Mouse (Mus musculus) thymus, postnatal 0 days (tissue): ENCODE data around the gene Mafb. TPM values are rescaled to one million over a fixed set of nuclear protein-coding genes. Genes with fewer than 3 reads are reported as not detected.
A peak's percentile ranks its signal among the peaks of the same experiment; 100 is the strongest.

ENCODE experiments used
- DNase-seq: peaks from one replicate; pipeline ENCODE4 v3.0.0-alpha.2; 2015; ENCODE audit warnings: low spot score
- polyA plus RNA-seq: library from polyadenylated mRNA; unstranded; fragments of >200 nt; fragmentation: Nextera tagmentation; extraction: Ambion mirVana; gene quantifications from 2 replicates; pipeline ENCODE4 v1.2.1, GENCODE M21; 2015

The Mafb gene
- polyA plus RNA-seq, 1 experiment from 2014 or later, result 10.7 TPM

DNA sequence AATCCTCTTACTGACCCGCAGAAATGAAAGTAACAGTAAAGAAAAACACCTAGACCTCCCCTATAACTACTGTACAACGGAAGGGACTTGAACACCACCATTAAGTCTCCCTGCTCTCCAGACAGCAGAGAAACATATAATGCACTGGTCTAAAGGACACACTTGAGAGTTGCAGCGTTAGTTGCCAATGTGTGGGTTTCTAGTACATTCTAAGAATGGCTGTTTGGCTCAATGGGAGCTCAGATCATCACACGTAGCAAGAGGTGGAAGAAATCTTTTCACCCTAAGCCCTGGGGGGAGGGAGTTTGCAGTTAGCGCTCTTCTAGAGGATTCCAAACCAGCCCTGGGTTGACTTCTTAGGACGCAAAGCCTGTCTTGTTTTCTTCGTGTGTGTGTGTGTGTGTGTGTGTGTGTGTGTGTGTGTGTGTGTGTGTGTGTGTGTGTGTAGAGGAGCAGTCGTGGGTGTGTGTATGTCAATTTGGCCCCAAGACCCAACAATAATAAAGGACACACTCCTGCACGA lies 2.7 kb downstream of the Mafb start:
- no peak for DNase-seq

DNA sequence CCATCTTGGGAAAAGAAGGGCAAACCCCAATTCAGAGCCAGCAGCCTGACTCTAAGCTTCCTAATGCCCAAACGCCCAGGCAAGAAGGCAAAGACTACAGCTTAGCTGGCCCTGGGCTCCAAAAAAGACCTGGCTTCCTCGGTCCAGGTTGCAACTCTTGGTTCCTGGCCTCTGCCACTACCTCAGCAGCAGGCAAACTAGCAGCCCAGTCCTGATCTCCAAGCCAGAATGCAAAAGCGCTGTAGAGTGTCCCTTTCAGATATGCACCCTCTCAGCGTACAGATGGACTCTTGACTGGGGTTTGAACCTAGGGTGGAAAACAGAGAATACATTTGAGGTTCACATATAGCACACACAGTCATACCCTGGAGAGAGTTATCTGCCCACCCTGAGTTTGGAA lies 3.7 kb downstream of the Mafb start:
- no peak for DNase-seq

DNA sequence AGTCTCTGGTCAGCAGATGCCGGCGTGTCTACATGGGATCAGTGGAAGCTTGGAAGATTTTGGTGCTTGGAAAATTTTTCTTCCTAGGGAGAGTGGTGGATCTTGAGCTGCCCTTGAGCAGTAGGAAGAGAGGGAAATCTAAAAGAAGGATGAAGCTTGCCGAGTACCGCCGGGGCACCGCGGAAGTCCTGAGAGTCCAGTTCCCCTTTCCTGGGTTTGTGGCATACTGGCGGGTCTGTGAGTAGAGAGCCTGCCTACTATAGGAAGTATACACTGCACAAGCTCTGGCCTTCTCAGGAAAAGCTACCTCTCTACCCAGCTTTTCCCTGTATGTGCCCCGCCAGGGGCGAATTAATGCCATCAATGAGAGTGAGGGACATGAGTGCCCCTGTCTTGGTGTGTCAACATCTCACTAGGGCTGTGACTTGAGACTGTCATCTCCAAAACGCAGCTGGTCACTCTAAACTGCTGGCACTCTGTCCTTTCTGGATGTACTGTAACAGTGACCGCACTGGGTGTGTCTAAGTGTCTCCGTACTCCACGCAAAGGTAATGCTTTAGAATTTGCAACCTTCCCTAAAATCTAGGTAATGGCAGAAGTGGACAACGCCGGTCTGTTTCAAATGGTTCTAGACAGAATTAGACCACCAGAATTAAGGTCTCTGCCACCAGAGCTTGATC lies 5.3 kb downstream of the Mafb start:
- DNase-seq, result no peak

DNA sequence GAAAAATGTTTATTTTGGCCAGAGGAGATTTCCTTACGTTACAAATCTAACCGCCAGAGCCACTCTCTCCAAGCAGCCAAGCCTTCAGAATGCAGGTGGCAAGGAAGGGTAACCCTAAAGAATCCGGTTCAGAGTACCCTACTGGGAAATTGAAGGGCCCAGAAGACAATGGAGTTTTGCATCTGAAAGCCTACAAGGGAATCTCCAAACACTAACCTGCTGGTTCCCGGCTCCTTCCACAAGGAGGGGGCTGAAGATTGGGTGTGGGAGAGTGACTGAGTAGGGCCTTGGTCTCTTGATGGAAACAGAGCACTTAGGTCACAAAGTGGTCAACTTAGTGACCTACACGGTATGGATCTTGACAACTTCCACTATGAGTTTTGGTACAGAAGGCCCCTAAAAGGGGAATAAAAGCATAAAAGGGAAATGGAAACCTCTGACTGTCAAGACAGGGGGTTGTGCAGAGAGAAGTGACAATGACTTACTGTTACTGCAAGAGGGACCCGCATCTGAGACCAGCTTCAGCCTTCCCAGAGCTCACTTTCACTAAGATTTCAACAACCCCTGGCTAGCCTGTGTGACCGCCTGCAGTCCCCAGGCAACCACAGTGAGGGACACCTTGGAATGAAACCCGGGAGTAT lies 6.5 kb downstream of the Mafb start:
- DNase-seq, result no peak

DNA sequence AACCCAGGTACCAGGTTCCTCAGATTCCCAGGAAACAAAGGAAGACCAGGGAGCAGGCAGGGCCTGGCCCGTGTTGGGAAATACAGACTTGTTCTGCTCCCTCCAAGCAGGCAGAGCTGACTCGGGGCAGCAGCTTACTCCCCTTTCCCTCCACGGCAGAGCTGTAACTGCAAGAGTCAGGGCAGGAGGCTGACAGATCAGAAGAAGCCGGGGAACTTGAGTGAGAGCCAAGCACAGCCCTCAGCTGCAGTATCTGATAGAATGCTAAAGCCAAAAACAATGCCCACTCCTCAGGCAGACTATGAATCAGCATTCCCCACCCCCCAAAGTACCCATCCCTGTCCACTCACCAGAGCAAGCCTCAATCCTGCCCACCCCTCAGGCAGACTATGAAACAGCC lies 8.0 kb downstream of the Mafb start:
- no peak for DNase-seq

DNA sequence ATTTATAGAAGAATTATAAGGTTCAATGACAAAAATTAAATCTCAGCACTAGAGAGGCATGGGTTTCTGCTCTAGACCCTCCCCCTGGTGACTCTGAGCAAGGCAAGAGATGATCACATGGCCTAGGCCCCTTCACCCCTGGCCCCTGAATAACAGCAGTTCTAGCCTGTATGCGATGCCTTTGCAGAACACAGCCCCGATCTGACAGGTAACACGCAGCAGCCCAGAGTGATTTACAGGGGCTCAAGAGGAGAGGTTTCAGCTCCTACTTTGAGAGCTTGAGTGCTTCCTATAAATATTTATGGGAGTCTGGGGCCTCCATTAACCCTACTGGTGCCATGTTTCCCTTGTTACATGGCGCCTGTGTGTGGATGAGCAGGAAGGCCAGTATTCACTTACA lies 9.4 kb downstream of the Mafb start:
- no peak for DNase-seq

DNA sequence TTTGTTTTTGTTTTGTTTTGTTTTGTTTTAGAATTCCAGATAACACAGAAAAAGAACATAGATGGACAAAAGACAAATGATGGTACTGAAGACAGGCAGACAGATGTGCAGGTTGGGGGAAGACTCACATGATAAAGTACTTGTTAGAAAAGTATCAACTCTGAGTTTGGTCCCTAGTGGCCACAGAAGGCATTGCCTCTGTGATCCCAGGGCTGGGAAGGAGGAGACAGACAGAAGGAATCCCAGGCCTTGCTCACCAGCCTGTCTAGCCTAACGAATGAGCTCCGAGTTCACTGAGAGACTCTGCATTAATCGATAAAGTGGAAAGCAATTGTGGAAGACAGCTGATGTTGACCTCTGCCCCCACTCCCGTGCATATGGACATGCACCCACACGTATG lies 10.7 kb downstream of the Mafb start:
- peak; percentile 30 for DNase-seq

DNA sequence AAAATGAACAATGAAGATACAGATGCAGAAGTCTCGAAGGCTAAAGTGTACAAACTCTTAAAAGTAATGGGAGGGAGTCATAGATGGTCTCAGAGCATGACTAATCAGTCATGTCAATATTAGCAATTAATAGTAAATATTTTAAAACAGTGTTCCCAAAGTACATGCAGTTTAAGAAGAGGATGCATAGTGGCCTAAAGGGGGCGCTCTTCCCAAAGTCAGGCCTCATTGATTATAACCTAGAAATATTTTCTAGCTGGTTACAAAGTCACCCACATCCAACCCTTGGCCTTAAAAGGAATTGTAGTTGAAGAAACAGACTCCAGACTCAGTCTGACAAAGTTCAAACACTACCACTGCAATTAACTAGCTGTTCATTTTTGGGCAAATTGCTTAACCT lies 12.5 kb downstream of the Mafb start:
- DNase-seq, result no peak

DNA sequence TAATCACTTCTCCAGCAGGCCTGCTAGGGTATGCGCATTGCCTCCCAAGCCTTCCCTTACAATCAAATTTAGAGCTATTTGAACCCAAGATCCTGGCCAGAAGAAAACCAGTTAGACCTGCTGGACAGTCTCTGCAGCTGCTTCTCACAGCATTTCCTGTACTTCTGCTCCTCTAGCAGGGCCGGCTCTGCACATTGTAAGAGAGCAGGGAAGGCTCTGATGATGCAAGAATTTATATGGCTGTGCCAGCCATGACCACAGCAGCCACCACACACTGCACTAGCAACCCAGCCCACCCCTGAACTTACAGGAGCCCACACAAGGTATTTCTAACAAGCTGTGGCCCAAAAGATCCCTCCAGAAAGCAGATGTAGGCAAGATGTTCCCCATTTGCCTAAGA lies 13.3 kb downstream of the Mafb start:
- DNase-seq, result no peak

DNA sequence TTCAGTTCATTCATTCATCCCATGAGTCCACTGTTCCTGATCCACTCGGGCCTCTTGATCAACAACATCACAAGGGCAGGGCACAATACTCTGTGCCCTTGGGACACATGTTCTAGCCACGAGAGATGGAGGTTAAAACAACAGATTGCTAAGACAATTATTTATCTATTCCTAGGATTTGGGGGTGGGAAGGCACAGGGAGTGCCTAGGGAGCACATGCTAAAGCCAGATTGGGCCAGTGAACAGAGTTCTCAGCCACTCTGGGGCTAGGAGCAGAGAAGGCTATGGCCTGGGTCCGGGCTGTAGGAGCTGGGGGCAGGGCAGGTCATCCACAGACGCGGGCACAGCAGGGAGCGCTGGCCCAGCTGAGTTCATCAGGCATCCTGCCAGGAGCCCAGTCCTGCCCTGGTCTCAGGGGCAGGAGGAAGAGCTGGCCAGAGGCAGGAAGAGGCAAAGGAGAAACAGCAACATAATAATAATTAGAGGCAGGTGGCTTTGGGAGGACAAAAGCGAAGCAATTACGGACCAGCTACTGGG lies 15.8 kb downstream of the Mafb start:
- DNase-seq, result no peak

DNA sequence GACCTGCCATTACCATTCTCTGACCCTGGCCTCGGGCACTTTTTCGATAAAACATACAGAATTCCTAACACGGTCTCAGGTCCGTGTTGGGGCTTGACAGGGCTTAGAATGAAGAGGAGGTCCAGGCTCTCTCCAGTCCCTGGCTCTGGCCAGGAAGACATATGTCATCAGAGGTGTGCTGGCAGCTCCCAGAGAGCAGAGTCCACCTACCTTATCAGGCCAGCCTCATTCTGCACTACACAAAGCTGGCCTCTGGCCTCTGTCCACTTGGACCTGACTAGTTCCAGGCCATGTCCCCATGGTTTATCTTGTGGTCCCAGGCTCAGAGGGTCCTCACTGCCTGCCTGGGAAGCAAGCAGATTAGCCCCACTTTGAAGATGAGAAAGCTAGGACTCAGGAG lies 17.3 kb downstream of the Mafb start:
- no peak for DNase-seq

DNA sequence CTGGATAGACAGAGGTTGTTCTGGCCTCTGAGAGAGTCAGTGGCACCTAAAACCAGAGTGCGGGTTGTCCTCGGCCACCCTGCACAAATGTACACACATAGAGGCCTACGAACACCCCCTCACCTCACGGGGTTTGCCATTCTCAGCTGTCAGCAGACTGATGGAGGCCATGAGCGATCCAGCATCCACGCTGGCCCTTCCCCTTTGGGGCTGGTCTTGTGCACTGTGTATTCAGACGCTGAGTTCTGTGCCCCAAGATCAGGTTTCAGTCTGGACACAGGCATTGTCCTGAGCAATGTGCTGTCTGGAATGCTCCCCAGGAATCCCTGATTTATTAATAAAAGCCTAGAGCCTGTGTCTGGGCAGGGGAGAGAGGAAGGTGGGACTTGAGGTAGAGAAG lies 18.1 kb downstream of the Mafb start:
- no peak for DNase-seq

DNA sequence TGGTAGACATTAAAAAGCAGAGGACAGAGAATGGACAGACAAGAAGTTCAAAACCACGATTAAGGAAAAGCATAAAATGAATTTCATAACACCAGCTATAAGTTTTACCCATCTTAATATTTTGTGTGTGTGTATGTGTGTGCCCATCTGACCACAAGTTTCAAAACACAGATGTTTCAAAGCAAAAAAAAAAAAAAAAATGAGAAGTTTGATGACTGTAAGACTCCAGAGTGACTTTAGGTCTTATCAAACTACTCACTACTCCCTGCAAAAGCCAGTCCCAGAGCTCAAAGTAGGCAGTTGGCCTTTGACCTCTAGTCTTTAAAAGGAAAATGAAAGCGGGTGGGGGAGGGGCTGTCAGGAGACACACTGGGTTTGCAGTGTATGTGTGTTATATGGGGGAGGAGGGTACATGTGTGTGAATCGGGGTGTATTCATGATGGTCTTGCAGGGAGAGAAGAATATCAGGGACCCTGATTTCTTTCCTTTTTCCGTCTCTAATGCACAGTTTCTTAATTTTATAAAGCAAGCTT lies 18.7 kb downstream of the Mafb start:
- DNase-seq, result no peak

DNA sequence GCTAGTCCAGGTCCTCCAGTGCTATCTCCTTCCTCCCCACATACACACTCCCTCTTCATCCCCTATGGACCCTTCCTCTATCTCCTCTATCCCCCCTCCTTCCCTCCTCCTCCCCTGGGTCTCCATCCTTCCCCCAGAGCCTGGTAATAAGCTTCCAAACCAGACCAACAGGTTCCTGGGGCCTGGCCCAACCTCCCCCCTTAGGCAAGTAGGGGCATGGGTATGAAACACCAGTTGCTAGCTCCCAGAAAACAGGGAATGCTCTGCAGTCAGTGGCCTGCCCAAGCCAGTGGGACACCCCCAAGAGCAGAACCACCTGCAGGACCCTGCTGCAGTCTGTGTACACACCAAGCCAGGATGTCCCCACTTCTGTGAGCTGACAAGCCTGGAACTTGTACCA lies 21.2 kb downstream of the Mafb start:
- DNase-seq, result no peak

DNA sequence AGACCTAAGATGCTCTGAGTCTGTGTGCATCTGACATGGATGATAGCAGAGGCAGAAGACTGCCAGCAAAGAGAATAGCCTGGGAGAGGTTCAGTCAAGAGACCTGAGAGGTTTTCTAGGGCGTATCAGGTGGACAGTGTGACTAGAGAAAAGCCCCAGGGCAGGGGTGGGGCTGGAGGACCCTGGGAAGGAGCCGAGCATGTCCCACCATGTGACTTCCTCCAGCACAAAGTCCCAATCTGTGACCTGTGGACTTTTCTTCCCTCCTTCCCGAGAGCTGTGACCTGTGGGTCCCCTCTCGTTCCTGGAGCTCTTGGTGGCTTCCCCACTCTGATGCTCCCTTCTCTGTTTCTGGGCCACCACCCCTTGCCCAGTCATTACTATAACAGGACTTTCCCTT lies 26.7 kb downstream of the Mafb start:
- DNase-seq, result no peak

DNA sequence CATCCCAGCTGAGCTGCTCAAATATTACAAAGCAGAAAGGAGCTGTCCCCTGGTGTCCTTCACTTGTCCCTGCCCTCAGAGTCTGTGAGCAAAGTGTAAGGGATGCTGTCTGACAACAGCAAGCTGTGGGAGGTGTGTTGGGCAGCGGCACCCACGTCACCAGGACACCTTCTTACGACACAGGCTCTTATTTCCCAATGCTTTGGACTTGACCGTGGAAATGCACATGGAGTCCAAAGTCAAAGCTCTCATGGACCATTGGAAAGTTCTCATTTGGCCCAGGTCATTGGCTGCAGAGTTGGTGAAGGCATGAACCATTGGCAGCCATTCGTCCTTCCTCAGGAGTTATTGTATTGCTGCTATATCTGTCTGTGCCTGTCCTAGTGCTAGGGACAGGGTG lies 27.3 kb downstream of the Mafb start:
- no peak for DNase-seq

DNA sequence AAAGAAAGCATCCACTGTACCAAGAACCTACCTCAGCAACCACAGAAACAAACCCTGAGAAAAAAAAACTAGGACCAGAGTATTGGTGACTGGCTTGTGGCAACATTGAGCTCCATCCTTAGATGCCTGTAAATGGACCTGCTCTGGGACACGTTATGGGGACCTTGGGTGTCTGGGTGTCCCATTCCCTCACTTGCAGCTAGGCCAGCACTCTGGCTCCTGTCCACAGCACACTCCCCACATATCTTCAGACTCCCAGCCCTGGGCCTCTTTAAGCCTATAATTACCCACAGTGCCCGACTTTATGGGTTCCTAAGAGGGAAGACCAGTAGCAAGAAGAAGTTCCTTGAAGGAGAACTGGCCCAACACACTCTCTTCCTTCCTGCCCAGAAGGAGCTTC lies 30.8 kb downstream of the Mafb start:
- DNase-seq, result no peak

DNA sequence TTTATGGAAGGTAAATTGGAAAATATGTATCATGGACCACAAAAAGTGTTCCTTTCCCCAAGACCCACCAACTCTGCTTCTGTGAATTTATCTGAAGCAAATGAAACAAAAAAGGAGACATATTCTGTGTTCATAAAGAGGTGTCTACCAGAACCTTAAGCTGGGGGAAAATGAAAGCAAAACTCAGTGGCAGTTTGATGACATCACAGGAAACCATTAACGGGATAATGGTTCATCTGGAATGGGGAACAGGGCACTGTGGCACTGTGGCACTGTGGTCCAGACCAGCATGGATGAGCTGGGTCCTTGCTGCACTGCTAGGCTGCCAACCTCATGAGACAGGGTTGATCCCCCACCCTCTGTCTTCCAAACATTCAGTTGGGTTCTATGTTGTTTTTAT lies 31.8 kb downstream of the Mafb start:
- DNase-seq, result no peak

DNA sequence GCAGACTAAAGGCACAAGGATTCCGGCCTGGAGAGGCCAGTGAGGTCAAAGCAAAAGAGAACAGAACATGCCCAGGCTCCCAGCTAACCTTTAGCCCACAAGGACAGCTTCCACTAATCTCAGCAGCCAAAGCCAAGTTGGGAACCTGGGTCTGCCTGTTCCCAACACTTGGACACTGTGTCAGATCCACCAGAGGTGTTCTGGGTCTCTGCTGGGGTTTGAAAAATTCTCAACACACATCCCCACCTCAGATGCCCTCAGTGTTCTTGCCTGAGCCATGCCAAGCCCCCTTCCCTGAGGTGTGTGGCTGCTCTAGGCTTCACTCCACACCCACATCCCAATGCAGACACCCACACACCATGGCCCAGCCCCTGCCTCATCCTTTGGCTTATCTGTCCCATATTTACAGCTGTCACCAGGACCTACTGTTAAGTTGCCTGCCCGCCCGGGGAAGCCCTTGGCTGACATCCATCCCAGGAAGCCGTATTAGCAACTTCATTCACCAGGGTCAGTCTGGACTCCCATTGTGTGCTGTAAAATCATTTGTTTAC lies 32.7 kb downstream of the Mafb start, which contains the start of gene Gm826:
Gene Gm826, minus strand, starts transcription at position 52 of the 551 bp plus-strand sequence.
- no peak for DNase-seq

DNA sequence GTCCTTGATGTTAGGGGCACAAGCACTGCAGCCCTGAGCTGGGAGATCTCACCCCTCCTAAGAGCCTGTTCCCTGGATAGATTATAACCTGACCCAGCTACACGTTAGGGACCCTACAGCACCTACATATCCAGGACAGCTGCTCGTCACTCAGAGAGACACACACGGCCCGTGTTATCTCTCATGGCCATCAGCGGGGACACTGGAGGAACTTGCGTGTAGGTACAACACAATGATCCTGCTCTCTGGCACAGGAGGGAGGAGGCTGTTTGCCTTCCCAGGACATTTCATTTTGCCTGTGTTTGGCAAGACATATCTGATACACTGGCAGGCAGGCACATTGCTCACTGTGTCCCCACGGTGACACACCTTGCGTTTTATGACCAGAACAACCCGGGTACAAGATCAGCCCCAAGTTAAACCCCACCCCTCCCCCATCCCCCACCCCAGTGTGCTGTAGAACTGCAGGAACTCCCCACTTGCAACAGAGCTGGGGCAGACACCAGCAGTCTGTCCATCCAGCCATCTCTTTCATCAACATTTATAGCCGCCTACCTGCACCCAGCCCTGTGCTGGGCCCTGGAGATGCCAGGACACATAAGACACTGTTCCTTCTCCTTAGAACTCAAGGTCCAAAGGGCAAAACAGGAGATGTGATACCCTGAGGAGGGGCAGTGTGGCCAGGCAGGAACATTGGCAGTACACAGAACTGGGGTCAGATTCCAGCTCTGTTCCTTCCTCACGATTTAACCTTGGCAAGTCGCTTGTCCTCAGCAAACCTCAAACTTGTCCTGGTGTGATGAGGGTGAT lies 34.1 kb downstream of the Mafb start:
- DNase-seq, result no peak

DNA sequence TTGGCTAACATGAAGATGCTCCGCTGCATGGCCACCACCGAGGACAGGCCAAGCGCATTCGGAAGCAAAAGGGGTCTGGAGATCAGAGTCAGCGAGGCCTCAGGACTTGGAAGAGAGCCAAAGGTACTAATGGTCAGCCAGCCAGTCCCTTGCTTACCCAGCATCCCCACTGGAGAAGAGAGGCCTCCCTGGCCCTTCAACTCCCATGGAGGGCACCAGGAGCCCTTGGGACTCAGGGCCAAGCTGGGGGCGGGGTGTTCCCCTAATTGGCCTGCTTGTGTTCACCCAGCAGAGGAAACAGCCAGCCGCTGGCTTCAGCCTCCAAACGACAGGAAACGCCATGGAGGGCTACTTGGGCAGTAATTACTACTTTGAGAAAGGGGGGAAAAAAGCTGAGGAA lies 38.0 kb downstream of the Mafb start:
- peak; percentile 20 for DNase-seq
